In the genomic region with DNA sequence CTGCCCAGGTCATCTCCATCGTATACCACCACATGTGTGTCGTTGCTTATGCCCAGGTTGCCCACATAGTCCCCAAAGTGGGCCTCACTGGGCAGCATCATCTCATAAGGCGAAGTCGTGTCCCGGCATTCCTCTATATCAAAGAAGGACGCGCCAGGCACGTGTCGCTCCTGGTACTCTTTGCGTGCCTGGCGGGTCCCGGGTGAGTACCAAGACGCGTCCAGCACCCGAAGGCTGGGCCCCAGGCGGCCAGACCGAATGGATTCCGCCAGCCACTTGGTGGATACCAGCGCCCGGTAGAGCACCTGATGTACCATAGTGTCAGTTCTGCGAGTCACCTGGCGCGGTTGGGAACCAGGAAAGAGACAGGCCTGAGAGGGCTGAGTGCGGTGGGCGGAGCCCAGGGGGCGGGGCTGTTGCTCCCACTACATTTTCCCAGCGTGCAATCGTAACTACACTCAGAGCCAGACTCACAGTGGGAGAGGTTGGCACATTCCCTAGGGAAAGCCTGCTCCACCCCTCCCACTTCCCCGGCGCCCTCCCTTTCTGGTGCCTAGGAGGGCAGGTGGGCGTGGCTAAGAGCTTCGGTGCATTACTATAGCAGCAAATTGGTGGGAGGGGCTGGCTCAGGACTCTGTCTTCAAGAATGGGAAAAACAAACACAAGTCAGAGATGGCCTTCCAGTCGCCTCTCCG, we compare ENCODE assay signal across 8 mouse cellular contexts. TPM values are rescaled to one million over a fixed set of nuclear protein-coding genes. Genes with fewer than 3 reads are reported as not detected.
DNase-seq lines count a peak whose midpoint lies in the region; ATAC-seq and TF ChIP-seq lines count a peak whose summit lies in the region.

A gene (minus strand): TSS at position 391 of the 695 bp plus-strand sequence.

- TF ChIP-seq RAD21 in CH12.LX (IDR thresholded peaks at IDR 0.05; ENCODE audit: low read depth, low read length), result no peak

- dilution Hi-C loops in CH12.LX (cut with MboI; ENCODE audit: extremely low pct_ligation_motif_present, extremely low pct_unique_long_range_greater_than_20kb, low sequenced_read_pairs), result no loop called here

- peaks cover 22% of the 10 kb centered on the region for H3K27me3 ChIP-seq in CH12.LX (replicated peaks)
- peaks cover 30% of the 10 kb centered on the region for H3K27me3 ChIP-seq in heart, embryonic 13.5 days (replicated peaks)
- no peaks in the 10 kb centered on the region for H3K27me3 ChIP-seq in kidney, postnatal 0 days (ENCODE audit: insufficient read depth, low read length)
- no peaks in the 10 kb centered on the region for H3K27me3 ChIP-seq in liver, adult 2 months (ENCODE audit: control insufficient read depth, insufficient read depth, low read length)
- no peaks in the 10 kb centered on the region for H3K27me3 ChIP-seq in myocyte (ENCODE audit: control insufficient read depth, insufficient read depth, insufficient read length)
- no peaks in the 10 kb centered on the region for H3K27me3 ChIP-seq in splenic B cell, adult 2 months (ENCODE audit: control insufficient read depth, insufficient read depth, low read length, poor library complexity, severe bottlenecking)

- no peaks in the 10 kb centered on the region for H3K79me2 ChIP-seq in CH12.LX (replicated peaks; ENCODE audit: control insufficient read depth, extremely low read depth, insufficient read depth, poor library complexity, severe bottlenecking)
- peaks cover 27% of the 10 kb centered on the region; the same call in 1 of the 2 replicates for H3K79me2 ChIP-seq in liver, adult 2 months (ENCODE audit: control insufficient read depth, insufficient read depth, low read length)
- H3K79me2 ChIP-seq in myocyte (ENCODE audit: control insufficient read depth, insufficient read depth), result no peaks in the 10 kb centered on the region

- in situ Hi-C loops in CH12.LX (cut with MboI; ENCODE audit: low pct_ligation_motif_present, low pct_unique_long_range_greater_than_20kb, low sequenced_read_pairs), result no loop called here

- H3K9ac ChIP-seq in CH12.LX (ENCODE audit: insufficient read depth, low read depth), result peak within 1 kb of the TSS; percentile 57
- peak within 1 kb of the TSS; percentile 88 for H3K9ac ChIP-seq in heart, embryonic 13.5 days
- H3K9ac ChIP-seq in kidney, postnatal 0 days (ENCODE audit: low read depth, low read length), result peak within 1 kb of the TSS; percentile 66
- peak within 1 kb of the TSS; percentile 98 for H3K9ac ChIP-seq in liver, adult 2 months (ENCODE audit: low read depth, low read length)

- H3K4me3 ChIP-seq in CH12.LX (replicated peaks in 1 of 3; ENCODE audit: low read depth in 2 of 3, low read length in 2 of 3, poor library complexity in 1 of 3) (peak within 1 kb of the TSS; percentile 69 to 89 (median 75)), myocyte (peak within 1 kb of the TSS; percentile 45)
- peak within 1 kb of the TSS; percentile 82 for H3K4me3 ChIP-seq in heart, embryonic 13.5 days
- H3K4me3 ChIP-seq in kidney, postnatal 0 days (replicated peaks; ENCODE audit: low read depth, low read length), result peak within 1 kb of the TSS; percentile 79
- H3K4me3 ChIP-seq in liver, adult 2 months (ENCODE audit: insufficient read depth, low read depth, low read length), result peak within 1 kb of the TSS; percentile 91

- 3% methylated on average over 34 of the region's 34 CpGs for WGBS in heart, embryonic 13.5 days
- 2% methylated on average over 34 of the region's 34 CpGs for WGBS in kidney, postnatal 0 days
- under 1% methylated on average over 34 of the region's 34 CpGs for WGBS in liver, adult 2 months

- peak; percentile 51 for ATAC-seq in heart, embryonic 13.5 days (ENCODE audit: extremely low read depth, insufficient number of reproducible peaks, low FRiP score, low TSS enrichment)
- peak; percentile 81 for ATAC-seq in kidney, postnatal 0 days (replicated peaks; ENCODE audit: low FRiP score, low read depth)

- TF ChIP-seq EP300 in CH12.LX (IDR thresholded peaks at IDR 0.05; ENCODE audit: low read length), result no peak

- peak; percentile 70 for DNase-seq in CH12.LX (ENCODE audit: extremely low read depth)
- DNase-seq in c-Kit-positive CD71-negative TER-119-negative erythroid progenitor cells, embryonic 14.5 days (ENCODE audit: low read depth), result peak; percentile 58
- peak; percentile 87 for DNase-seq in fibroblast of lung, adult 2 months (ENCODE audit: low read depth)
- peak; percentile 95 for DNase-seq in kidney, postnatal 0 days (ENCODE audit: low spot score)
- peak; percentile 97 for DNase-seq in liver, adult 2 months (ENCODE audit: extremely low read depth, low read depth, low spot score)
- peak; percentile 68 for DNase-seq in splenic B cell, adult 2 months (ENCODE audit: low read depth, low spot score)

- H3K27ac ChIP-seq in CH12.LX (ENCODE audit: insufficient read depth, low read depth), result peak within 1 kb of the TSS; percentile 22; the same call in 1 of the 2 replicates
- peak within 1 kb of the TSS; percentile 97 for H3K27ac ChIP-seq in heart, embryonic 13.5 days (replicated peaks)
- H3K27ac ChIP-seq in kidney, postnatal 0 days, result peak within 1 kb of the TSS; percentile 97
- peak within 1 kb of the TSS; percentile 100 for H3K27ac ChIP-seq in liver, adult 2 months (replicated peaks; ENCODE audit: insufficient read depth, low read depth, low read length)

- no peaks in the 10 kb centered on the region for H3K9me3 ChIP-seq in CH12.LX (replicated peaks; ENCODE audit: low read length)
- H3K9me3 ChIP-seq in heart, embryonic 13.5 days, result no peaks in the 10 kb centered on the region
- H3K9me3 ChIP-seq in kidney, postnatal 0 days (replicated peaks; ENCODE audit: low read length), result no peaks in the 10 kb centered on the region

- H3K4me2 ChIP-seq in CH12.LX (ENCODE audit: insufficient read depth, low read depth, poor library complexity, severe bottlenecking) (peak within 1 kb of the TSS; percentile 76), myocyte (ENCODE audit: low read depth) (peak within 1 kb of the TSS; percentile 98)
- peak within 1 kb of the TSS; percentile 97 for H3K4me2 ChIP-seq in heart, embryonic 13.5 days
- H3K4me2 ChIP-seq in kidney, postnatal 0 days (ENCODE audit: low read length), result peak within 1 kb of the TSS; percentile 89

- H3ac ChIP-seq in myocyte (ENCODE audit: control insufficient read depth, insufficient read length), result peak within 1 kb of the TSS; percentile 1

- TF ChIP-seq CTCF in CH12.LX (conservative IDR thresholded peaks at IDR 0.05 in 1 of 2, IDR thresholded peaks at IDR 0.05 in 1 of 2; ENCODE audit: low read depth in 2 of 2, low read length in 2 of 2), result no peak
- TF ChIP-seq CTCF in kidney, postnatal 0 days (IDR thresholded peaks at IDR 0.05; ENCODE audit: low read depth), result no peak
- no peak for TF ChIP-seq CTCF in liver, adult 2 months (IDR thresholded peaks at IDR 0.05; ENCODE audit: low read depth, low read length)

- H3K4me1 ChIP-seq in CH12.LX (ENCODE audit: control insufficient read depth in 1 of 2, insufficient read depth in 2 of 2), result peaks cover 3 to 17% of the 10 kb centered on the region in 2 experiments
- H3K4me1 ChIP-seq in heart, embryonic 13.5 days, result peaks cover 74% of the 10 kb centered on the region
- peaks cover 26% of the 10 kb centered on the region for H3K4me1 ChIP-seq in kidney, postnatal 0 days (replicated peaks; ENCODE audit: insufficient read depth, low read length)
- H3K4me1 ChIP-seq in liver, adult 2 months (ENCODE audit: control insufficient read depth, insufficient read depth, low read length), result peaks cover 26% of the 10 kb centered on the region

- H3K36me3 ChIP-seq in CH12.LX (replicated peaks in 1 of 2; ENCODE audit: control insufficient read depth in 1 of 2, insufficient read depth in 1 of 2, low read length in 1 of 2), result peaks cover 8 to 10% of the 10 kb centered on the region in 2 experiments
- H3K36me3 ChIP-seq in heart, embryonic 13.5 days, result no peaks in the 10 kb centered on the region
- no peaks in the 10 kb centered on the region for H3K36me3 ChIP-seq in kidney, postnatal 0 days (ENCODE audit: insufficient read depth, low read length)
- no peaks in the 10 kb centered on the region for H3K36me3 ChIP-seq in liver, adult 2 months (ENCODE audit: control insufficient read depth, insufficient read depth, low read length)
- no peaks in the 10 kb centered on the region for H3K36me3 ChIP-seq in myocyte (ENCODE audit: control insufficient read depth, insufficient read depth)
- no peaks in the 10 kb centered on the region for H3K36me3 ChIP-seq in splenic B cell, adult 2 months (ENCODE audit: control insufficient read depth, insufficient read depth, low read length, poor library complexity, severe bottlenecking)

- TF ChIP-seq POLR2A in CH12.LX (IDR thresholded peaks at IDR 0.05; ENCODE audit: low read depth, low read length) (no peak), myocyte (IDR thresholded peaks at IDR 0.05; ENCODE audit: insufficient read length, low read depth) (no peak)
- peak; percentile 85; the same call in 1 of the 2 replicates for TF ChIP-seq POLR2A in liver, adult 2 months (IDR thresholded peaks at IDR 0.05; ENCODE audit: extremely low read depth, insufficient read depth, low read length)

TF ChIP-seq in CH12.LX, 34 proteins besides CTCF, POLR2A, EP300 and RAD21:
- TF ChIP-seq MEF2A (IDR thresholded peaks at IDR 0.05; ENCODE audit: borderline replicate concordance, low read depth, low read length) (no peak), MXI1 (IDR thresholded peaks at IDR 0.05; ENCODE audit: low read depth, low read length) (peak; percentile 33; the same call in 1 of the 2 replicates), IRF4 (IDR thresholded peaks at IDR 0.05; ENCODE audit: low read depth, low read length) (peak; percentile 22; the same call in 1 of the 2 replicates)

TF ChIP-seq in myocyte, 11 proteins besides CTCF, POLR2A, EP300 and RAD21:
- no peak for TF ChIP-seq MYOD1 (IDR thresholded peaks at IDR 0.05; ENCODE audit: control insufficient read depth in 1 of 3, insufficient read length in 2 of 3, low read depth in 2 of 3)

RNA-seq across cellular contexts. Expression of the gene that starts here (rescaled TPM):
- 1.8 and 2.0 TPM in 2 replicates for total RNA-seq in CH12.LX (2012; rRNA removed)
- 0.66 and 0.67 TPM in 2 replicates for total RNA-seq in CH12.LX (2014; rRNA removed)
- polyA plus RNA-seq in CH12.LX (2012; ENCODE audit: insufficient read length, low read depth), result 0.56 and 0.57 TPM in 2 replicates
- polyA plus RNA-seq in heart, embryonic 13.5 days (2015; fragmentation: Nextera tagmentation; extraction: Ambion mirVana), result 12.2 and 14.2 TPM in 2 replicates
- 128 and 131 TPM in 2 replicates for polyA plus RNA-seq in kidney, postnatal 0 days (2015; fragmentation: Nextera tagmentation; extraction: Ambion mirVana)
- 303 and 343 TPM in 2 replicates for total RNA-seq in liver, adult 2 months (2014; rRNA removed)
- 621 and 686 TPM in 2 replicates for polyA plus RNA-seq in liver, adult 2 months (2012; rRNA removed)
- 9.8 TPM for polyA plus RNA-seq in myocyte (2012; fragmentation: generic; extraction: Trizol)

Comparison
In these comparisons a context has a peak if more than half of its experiments do, and no peak if none do; other contexts are left out.
1. Peak in every context shown above with its lines: DNase-seq, ATAC-seq, H3K4me3 ChIP-seq and H3K27ac ChIP-seq.
2. RNA of the gene that starts here (total RNA-seq): 303 to 343 TPM in liver, adult 2 months; 0.66 to 2.0 TPM in CH12.LX; every median in the first group is over 100 times any median in the second.
3. H3K27ac ChIP-seq: peak in every context shown above with its lines; median percentile 100 in liver, adult 2 months; 97 in heart, embryonic 13.5 days; 97 in kidney, postnatal 0 days; 22 in CH12.LX.